Mouse (Mus musculus): ENCODE measurements around the gene Spink2. TPM values are rescaled to one million over a fixed set of nuclear protein-coding genes. Genes with fewer than 3 reads are reported as not detected.

Spink2 gene
- 470 TPM for polyA plus RNA-seq (2014; fragmentation: Illumina TruSeq; extraction: RNeasy Lipid Tissue Mini Kit (QIAGEN cat#74804); ENCODE audit: low read depth, low replicate concordance)

GRCm38 (mm10) chr5:77211236-77211635, at the start of gene Spink2:
Spink2 (minus strand) TSS chr5:77211471.

Other genes with a start within 250 kb of the Spink2 start
- 87.8 TPM for gene Srp72, start 236.8 kb downstream of the Spink2 start, polyA plus RNA-seq (2014; fragmentation: Illumina TruSeq; extraction: RNeasy Lipid Tissue Mini Kit (QIAGEN cat#74804); ENCODE audit: low read depth, low replicate concordance)
- gene Arl9, start 207.4 kb downstream of the Spink2 start, polyA plus RNA-seq (2014; fragmentation: Illumina TruSeq; extraction: RNeasy Lipid Tissue Mini Kit (QIAGEN cat#74804); ENCODE audit: low read depth, low replicate concordance), result 6.9 TPM
- 4.1 TPM for gene Thegl, start 195.4 kb downstream of the Spink2 start, polyA plus RNA-seq (2014; fragmentation: Illumina TruSeq; extraction: RNeasy Lipid Tissue Mini Kit (QIAGEN cat#74804); ENCODE audit: low read depth, low replicate concordance)
- 78.2 TPM for gene Hopx, start 96.3 kb downstream of the Spink2 start, polyA plus RNA-seq (2014; fragmentation: Illumina TruSeq; extraction: RNeasy Lipid Tissue Mini Kit (QIAGEN cat#74804); ENCODE audit: low read depth, low replicate concordance)
- gene Rest, start 54.0 kb upstream of the Spink2 start, polyA plus RNA-seq (2014; fragmentation: Illumina TruSeq; extraction: RNeasy Lipid Tissue Mini Kit (QIAGEN cat#74804); ENCODE audit: low read depth, low replicate concordance), result 13.0 TPM
- gene Noa1, start 98.6 kb upstream of the Spink2 start, polyA plus RNA-seq (2014; fragmentation: Illumina TruSeq; extraction: RNeasy Lipid Tissue Mini Kit (QIAGEN cat#74804); ENCODE audit: low read depth, low replicate concordance), result 12.5 TPM
- gene Polr2b, start 98.7 kb upstream of the Spink2 start, polyA plus RNA-seq (2014; fragmentation: Illumina TruSeq; extraction: RNeasy Lipid Tissue Mini Kit (QIAGEN cat#74804); ENCODE audit: low read depth, low replicate concordance), result 45.1 TPM
- gene Igfbp7, start 196.6 kb upstream of the Spink2 start, polyA plus RNA-seq (2014; fragmentation: Illumina TruSeq; extraction: RNeasy Lipid Tissue Mini Kit (QIAGEN cat#74804); ENCODE audit: low read depth, low replicate concordance), result 450 TPM